ENCODE assay signal across 9 mouse cellular contexts in the genomic region with DNA sequence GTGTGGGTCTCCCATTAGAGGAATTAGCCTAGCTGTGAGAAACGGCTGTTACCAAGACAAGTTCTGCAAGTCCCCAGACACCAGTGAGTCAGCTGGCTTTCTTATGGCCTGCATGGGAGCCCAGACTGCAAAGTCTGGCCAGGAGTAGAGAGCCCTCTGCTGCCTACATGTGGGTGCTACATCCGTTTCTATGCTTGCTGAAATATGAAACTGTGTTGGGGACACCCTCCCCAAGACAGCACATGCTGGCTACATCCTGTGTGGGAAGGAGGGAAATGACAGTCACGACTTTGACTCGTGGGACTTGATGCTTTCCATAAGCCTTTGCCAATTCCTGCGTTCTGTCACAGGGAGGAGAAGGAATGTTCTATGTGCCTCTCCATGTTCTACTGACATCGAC. TPM values are rescaled to one million over a fixed set of nuclear protein-coding genes. Genes with fewer than 3 reads are reported as not detected.
DNase-seq lines count a peak whose midpoint lies in the region; ATAC-seq lines count a peak whose summit lies in the region.
"Had no signal": no experiment of that assay in that cellular context is flagged by ENCODE, and none has a peak within 500 bp of the region (broad histone marks: within the 10 kb centered on the region; RNA-seq: fewer than 3 reads in every experiment).

No protein-coding gene starts in this region.

- H3K4me1 ChIP-seq in megakaryocyte, embryonic 14.5 days, result peaks cover 7% of the 10 kb centered on the region
- H3K4me1 ChIP-seq in hindbrain, embryonic 13.5 days (replicated peaks), result peaks cover 43% of the 10 kb centered on the region

- H3K4me3 ChIP-seq in megakaryocyte, embryonic 14.5 days (replicated peaks), result peak overlapping the region; percentile 28
- no peak overlapping the region for H3K4me3 ChIP-seq in hindbrain, embryonic 13.5 days

- peaks cover 62% of the 10 kb centered on the region for H3K27me3 ChIP-seq in megakaryocyte, embryonic 14.5 days (replicated peaks)
- 0 out of 2 replicates have a peak, but pooled peaks cover 4% of the 10 kb centered on the region for H3K27me3 ChIP-seq in hindbrain, embryonic 13.5 days

- 0 out of 2 replicates have a peak, but pooled peaks cover 4% of the 10 kb centered on the region for H3K9me3 ChIP-seq in megakaryocyte, embryonic 14.5 days
- H3K9me3 ChIP-seq in hindbrain, embryonic 13.5 days, result no peaks in the 10 kb centered on the region

- no peaks in the 10 kb centered on the region for H3K36me3 ChIP-seq in megakaryocyte, embryonic 14.5 days (replicated peaks; ENCODE audit: low read length)
- no peaks in the 10 kb centered on the region for H3K36me3 ChIP-seq in hindbrain, embryonic 13.5 days

- WGBS in hindbrain, embryonic 13.5 days, result 45% methylated on average over 6 of the region's 6 CpGs

- no peak overlapping the region for H3K9ac ChIP-seq in hindbrain, embryonic 13.5 days

- H3K4me2 ChIP-seq in hindbrain, embryonic 13.5 days, result no peak overlapping the region

- intact Hi-C loops in left cerebral cortex, postnatal 36 days (cut with DNase I), result no loop called here

- ATAC-seq in megakaryocyte, adult 5-6 weeks (ENCODE audit: poor library complexity, severe bottlenecking), result no peak
- ATAC-seq in frontal cortex, adult (ENCODE audit: low TSS enrichment), result peak; percentile 64
- peak; percentile 49; the same call in 1 of the 2 replicates for ATAC-seq in hindbrain, embryonic 13.5 days (ENCODE audit: low FRiP score)

- peak; percentile 96 for DNase-seq in brain, adult 2 months (ENCODE audit: low read depth, low spot score)
- peak; percentile 78 to 79 for DNase-seq in left cerebral cortex, postnatal 36 days (ENCODE audit: low spot score in 2 of 2)
- DNase-seq in retina, postnatal 1 day, result peak; percentile 63
- DNase-seq in spleen, postnatal 36 days (ENCODE audit: low spot score in 2 of 2), result no peak

- H3K27ac ChIP-seq in hindbrain, embryonic 13.5 days, result no peak overlapping the region
- H3K27ac ChIP-seq: macrophage had no signal

RNA-seq across cellular contexts. Expression of gene Bhlhe23, which starts 45.8 kb away (rescaled TPM):
- not detected in 2 replicates for polyA plus RNA-seq in megakaryocyte, embryonic 14.5 days (2012; ENCODE audit: insufficient read depth, low replicate concordance)
- not detected in 2 replicates for total RNA-seq in megakaryocyte, adult 5-6 weeks (2015)
- not detected in 2 replicates for total RNA-seq in megakaryocyte, adult 5-6 weeks (2017)
- polyA plus RNA-seq in hindbrain, embryonic 13.5 days (2015; fragmentation: Nextera tagmentation; extraction: Ambion mirVana), result 1.2 and 2.5 TPM in 2 replicates
- total RNA-seq in left cerebral cortex, postnatal 36 days (2021), result under 1 TPM in 1 of 2 experiments, not detected in 1; 0.17 TPM
- polyA plus RNA-seq: macrophage had no signal

Comparison
In these comparisons a context has a peak if more than half of its experiments do, and no peak if none do; other contexts are left out.
1. DNase-seq: peak in brain, adult 2 months (single experiment), left cerebral cortex, postnatal 36 days (2 of 2) and retina, postnatal 1 day (single experiment); none in spleen, postnatal 36 days (0 of 2).